Mouse (Mus musculus) forebrain, embryonic 11.5 days (tissue): ENCODE results near the gene Hspb11. TPM values are rescaled to one million over a fixed set of nuclear protein-coding genes. Genes with fewer than 3 reads are reported as not detected.

Experiments
- ATAC-seq: fragments of 200-750 bp; cut with Nextera tagmentation; replicated peaks from 2 replicates; pipeline ENCODE4 v1.8.0; 2017; ENCODE audit warnings: moderate TSS enrichment; ENCODE audit not compliant: low FRiP score
- DNase-seq: peaks from one replicate; pipeline ENCODE4 v3.0.0-alpha.2; 2017; ENCODE audit warnings: low spot score
- H3K27ac ChIP-seq: fragments of 300-500 bp; sonication (generic); 2 replicates; pipeline ENCODE4 v1.5.1; 2014; ENCODE audit warnings: low read depth, low read length
- H3K27me3 ChIP-seq: fragments of 300-500 bp; sonication (generic); 2 replicates; pipeline ENCODE4 v1.6.1; 2014; ENCODE audit warnings: mild to moderate bottlenecking, low read length, mixed read lengths; ENCODE audit not compliant: control insufficient read depth, insufficient read depth
- H3K36me3 ChIP-seq: fragments of 300-500 bp; sonication (generic); 2 replicates; pipeline ENCODE4 v1.6.1; 2014; ENCODE audit warnings: mild to moderate bottlenecking, low read length, moderate library complexity, mixed read lengths; ENCODE audit not compliant: control insufficient read depth, insufficient read depth
- H3K4me1 ChIP-seq: fragments of 300-500 bp; sonication (generic); replicated peaks from 2 replicates; pipeline ENCODE4 v1.6.1; 2014; ENCODE audit warnings: low read length, mixed read lengths; ENCODE audit not compliant: control insufficient read depth, insufficient read depth
- H3K4me2 ChIP-seq: fragments of 300-500 bp; sonication (generic); 2 replicates; pipeline ENCODE4 v1.6.1; 2014; ENCODE audit warnings: low read depth, mild to moderate bottlenecking, low read length, moderate library complexity, mixed read lengths; ENCODE audit not compliant: severe bottlenecking
- H3K4me3 ChIP-seq: fragments of 300-500 bp; sonication (generic); 2 replicates; pipeline ENCODE4 v1.5.1; 2014; ENCODE audit warnings: low read depth, low read length
- H3K9ac ChIP-seq: fragments of 300-500 bp; sonication (generic); 2 replicates; pipeline ENCODE4 v1.6.1; 2014; ENCODE audit warnings: low read length
- H3K9me3 ChIP-seq: fragments of 300-500 bp; sonication (generic); 2 replicates; pipeline ENCODE4 v1.6.1; 2016; ENCODE audit warnings: low read length, mixed read lengths; ENCODE audit not compliant: control insufficient read depth
- WGBS: fragments of 180-500 bp; shearing (Covaris S2); extraction: QIAGEN DNeasy Blood & Tissue Kit; methylation state at CpG from one replicate; pipeline ENCODE4 v1.1.7; 2014; 5-methylcytosine and 5-hydroxymethylcytosine counted together
- polyA plus RNA-seq: library from polyadenylated mRNA; unstranded; fragments of >200 nt; fragmentation: Nextera tagmentation; extraction: Ambion mirVana; gene quantifications from 2 replicates; pipeline ENCODE4 v1.2.1, GENCODE M21; 2014

The Hspb11 gene
- polyA plus RNA-seq: 23.7 and 27.2 TPM in 2 replicates

- ATAC-seq (peak; percentile 96), DNase-seq (peak; percentile 99)
- peak within 1 kb of the TSS; percentile 74 for H3K4me2 ChIP-seq
- no peaks in the 10 kb centered on the region for H3K9me3 ChIP-seq
- H3K4me3 ChIP-seq: peak within 1 kb of the TSS; percentile 81
- peak within 1 kb of the TSS; percentile 78 for H3K9ac ChIP-seq
- H3K27me3 ChIP-seq: no peaks in the 10 kb centered on the region
- 0 out of 2 replicates have a peak, but pooled peaks cover 3% of the 10 kb centered on the region for H3K4me1 ChIP-seq
- peak within 1 kb of the TSS; percentile 41; the same call in 1 of the 2 replicates for H3K27ac ChIP-seq
- no peaks in the 10 kb centered on the region for H3K36me3 ChIP-seq
- WGBS: under 1% methylated on average over 92 of the region's 101 CpGs
Measured at GRCm38 (mm10) chr4:107253125-107254091, at the start of gene Hspb11, which contains the start of gene Lrrc42. TSS of gene Hspb11 (plus strand) at chr4:107253593. TSS of gene Lrrc42 (minus strand) at chr4:107253532.

- WGBS: 97% methylated on average over 2 of the region's 2 CpGs
- no peak for DNase-seq
Measured at GRCm38 (mm10) chr4:107207016-107207415, 46.4 kb upstream of the Hspb11 start.

GRCm38 (mm10) chr4:107208880-107209279, 44.5 kb upstream of the Hspb11 start, which contains the start of gene Ldlrad1:
TSS of gene Ldlrad1 (plus strand) at chr4:107209180.
- Histone ChIP-seq H3K9me3 (no peaks in the 10 kb centered on the region), H3K4me2 (no peak within 1 kb of the TSS), H3K4me3 (no peak within 1 kb of the TSS), H3K9ac (no peak within 1 kb of the TSS), H3K27me3 (no peaks in the 10 kb centered on the region), H3K27ac (no peak within 1 kb of the TSS), H3K4me1 (no peaks in the 10 kb centered on the region), H3K36me3 (no peaks in the 10 kb centered on the region)
- DNase-seq (no peak), ATAC-seq (no peak)
- 89% methylated on average over 3 of the region's 3 CpGs for WGBS

More at GRCm38 (mm10) chr4:107207016-107207415, 46.4 kb upstream of the Hspb11 start:
- no peaks in the 10 kb centered on the region for H3K9me3 ChIP-seq
- no peak overlapping the region for H3K9ac ChIP-seq
- H3K4me1 ChIP-seq: no peaks in the 10 kb centered on the region
- ATAC-seq: no peak
- H3K36me3 ChIP-seq: no peaks in the 10 kb centered on the region
- no peak overlapping the region for H3K27ac ChIP-seq
- no peak overlapping the region for H3K4me2 ChIP-seq
- H3K4me3 ChIP-seq: no peak overlapping the region
- H3K27me3 ChIP-seq: no peaks in the 10 kb centered on the region

GRCm38 (mm10) chr4:107210483-107211097, 42.8 kb upstream of the Hspb11 start:
- Histone ChIP-seq H3K27me3 (no peaks in the 10 kb centered on the region), H3K4me3 (no peak overlapping the region), H3K9ac (no peak overlapping the region), H3K4me1 (no peaks in the 10 kb centered on the region), H3K36me3 (no peaks in the 10 kb centered on the region), H3K27ac (no peak overlapping the region), H3K4me2 (no peak overlapping the region), H3K9me3 (no peaks in the 10 kb centered on the region)
- 88% methylated on average over 5 of the region's 5 CpGs for WGBS
- DNase-seq (no peak), ATAC-seq (no peak)

- Histone ChIP-seq H3K9ac (no peak overlapping the region), H3K4me2 (no peak overlapping the region), H3K4me3 (no peak overlapping the region), H3K36me3 (no peaks in the 10 kb centered on the region), H3K4me1 (no peaks in the 10 kb centered on the region), H3K27me3 (no peaks in the 10 kb centered on the region), H3K9me3 (no peaks in the 10 kb centered on the region), H3K27ac (no peak overlapping the region)
- DNase-seq (no peak), ATAC-seq (no peak)
- WGBS: 85% methylated on average over 4 of the region's 4 CpGs
Measured at GRCm38 (mm10) chr4:107211465-107211864, 41.9 kb upstream of the Hspb11 start.

- no peak overlapping the region for H3K27ac ChIP-seq
- H3K4me3 ChIP-seq: no peak overlapping the region
- H3K36me3 ChIP-seq: no peaks in the 10 kb centered on the region
- ATAC-seq (no peak), DNase-seq (no peak)
- 81% methylated on average over 5 of the region's 5 CpGs for WGBS
- no peak overlapping the region for H3K4me2 ChIP-seq
- no peaks in the 10 kb centered on the region for H3K9me3 ChIP-seq
- H3K27me3 ChIP-seq: no peaks in the 10 kb centered on the region
- H3K9ac ChIP-seq: no peak overlapping the region
- no peaks in the 10 kb centered on the region for H3K4me1 ChIP-seq
Measured at GRCm38 (mm10) chr4:107211936-107212335, 41.5 kb upstream of the Hspb11 start.

GRCm38 (mm10) chr4:107213279-107214011, 39.9 kb upstream of the Hspb11 start:
- Histone ChIP-seq H3K27me3 (no peaks in the 10 kb centered on the region), H3K36me3 (no peaks in the 10 kb centered on the region), H3K4me2 (no peak overlapping the region), H3K27ac (no peak overlapping the region), H3K9me3 (no peaks in the 10 kb centered on the region), H3K4me1 (no peaks in the 10 kb centered on the region), H3K4me3 (no peak overlapping the region), H3K9ac (no peak overlapping the region)
- no peak for DNase-seq
- 83% methylated on average over 12 of the region's 12 CpGs for whole genome bisulfite sequencing
- ATAC-seq: no peak

- Histone ChIP-seq H3K4me3 (no peak overlapping the region), H3K9ac (no peak overlapping the region), H3K27me3 (no peaks in the 10 kb centered on the region), H3K4me2 (no peak overlapping the region), H3K27ac (no peak overlapping the region), H3K36me3 (no peaks in the 10 kb centered on the region), H3K9me3 (no peaks in the 10 kb centered on the region), H3K4me1 (no peaks in the 10 kb centered on the region)
- DNase-seq (no peak), ATAC-seq (no peak)
- WGBS: 91% methylated on average over 9 of the region's 9 CpGs
Measured at GRCm38 (mm10) chr4:107217574-107217973, 35.8 kb upstream of the Hspb11 start.
